Comparison of ENCODE assay signal across 32 mouse cellular contexts in the genomic region with DNA sequence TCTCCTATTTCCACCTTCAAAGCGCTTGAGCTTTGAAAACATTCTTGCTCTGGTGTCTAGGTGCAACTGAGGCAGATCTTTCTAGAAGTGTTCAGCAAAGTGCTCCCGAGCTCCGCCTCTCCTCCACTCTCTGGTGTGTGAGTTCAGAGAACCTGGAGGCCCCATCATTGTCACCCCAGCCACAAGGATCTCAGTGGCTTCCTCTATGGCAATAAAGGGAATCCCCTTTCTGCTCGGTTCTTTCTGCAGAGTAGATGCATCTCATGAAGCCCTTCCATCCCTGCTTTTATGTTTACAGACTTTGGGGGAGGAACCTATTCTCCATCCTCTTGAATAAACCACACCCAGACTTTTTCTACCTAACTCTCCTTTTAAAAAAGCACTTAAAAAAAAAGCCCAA.
DNase-seq lines count a peak whose midpoint lies in the region; ATAC-seq and TF ChIP-seq lines count a peak whose summit lies in the region.
"Had no signal": no experiment of that assay in that cellular context is flagged by ENCODE, and none has a peak within 500 bp of the region (broad histone marks: within the 10 kb centered on the region; RNA-seq: fewer than 3 reads in every experiment).

No protein-coding gene starts in this region.

- H3K36me3 ChIP-seq in CH12.LX (replicated peaks in 1 of 2; ENCODE audit: control insufficient read depth in 1 of 2, insufficient read depth in 1 of 2, low read length in 1 of 2), result no peaks in the 10 kb centered on the region
- no peaks in the 10 kb centered on the region for H3K36me3 ChIP-seq in midbrain, embryonic 14.5 days (ENCODE audit: control insufficient read depth, insufficient read depth, low read length)
- no peaks in the 10 kb centered on the region for H3K36me3 ChIP-seq in midbrain, embryonic 11.5 days (ENCODE audit: control insufficient read depth, insufficient read depth, low read length)
- H3K36me3 ChIP-seq: embryonic facial prominence, embryonic 13.5 days; forebrain, embryonic 10.5 days; heart, embryonic 13.5 days; hindbrain, embryonic 10.5 days; hindbrain, embryonic 15.5 days; intestine, embryonic 15.5 days; limb, embryonic 12.5 days; liver, embryonic 15.5 days; midbrain, embryonic 12.5 days; neural tube, embryonic 15.5 days; stomach, embryonic 15.5 days had no signal

- H3K4me2 ChIP-seq in CH12.LX (ENCODE audit: insufficient read depth, low read depth, poor library complexity, severe bottlenecking), result no peak overlapping the region
- no peak overlapping the region for H3K4me2 ChIP-seq in midbrain, embryonic 14.5 days (ENCODE audit: low read length)
- no peak overlapping the region for H3K4me2 ChIP-seq in midbrain, embryonic 11.5 days
- H3K4me2 ChIP-seq: embryonic facial prominence, embryonic 13.5 days; heart, embryonic 13.5 days; hindbrain, embryonic 15.5 days; intestine, embryonic 15.5 days; limb, embryonic 12.5 days; liver, embryonic 15.5 days; lung, embryonic 14.5 days; midbrain, embryonic 12.5 days; neural tube, embryonic 15.5 days; stomach, embryonic 15.5 days had no signal

- DNase-seq in CD4-positive, CD25-positive, alpha-beta regulatory T cell, adult 2 months (ENCODE audit: low read depth, low spot score), result peak; percentile 76
- peak; percentile 3 for DNase-seq in CH12.LX (ENCODE audit: extremely low read depth)
- DNase-seq in thymus, postnatal 25 days, result peak; percentile 17
- DNase-seq in midbrain, embryonic 14.5 days, result no peak
- no peak for DNase-seq in midbrain, embryonic 11.5 days (ENCODE audit: low spot score, missing footprints)
- no peak for DNase-seq in heart, postnatal 10 days
- DNase-seq: adrenal gland, adult 8-10 months; B cell, adult 2 months; cerebellum, adult 2 months; cerebellum, postnatal 25 days; gastrocnemius, adult 2 months; heart, postnatal 14 days; kidney, adult 8-10 months; kidney, postnatal 4 days; lung, embryonic 14.5 days; lung, postnatal 36 days; retina, postnatal 1 day; right cerebral cortex, postnatal 14 days had no signal

- no peak for TF ChIP-seq CTCF in CH12.LX (conservative IDR thresholded peaks at IDR 0.05 in 1 of 2, IDR thresholded peaks at IDR 0.05 in 1 of 2; ENCODE audit: low read depth in 2 of 2, low read length in 2 of 2)

- H3K9ac ChIP-seq in CH12.LX (ENCODE audit: insufficient read depth, low read depth), result no peak overlapping the region
- no peak overlapping the region for H3K9ac ChIP-seq in midbrain, embryonic 14.5 days (replicated peaks; ENCODE audit: low read length)
- no peak overlapping the region for H3K9ac ChIP-seq in midbrain, embryonic 11.5 days (ENCODE audit: low read length)
- H3K9ac ChIP-seq: embryonic facial prominence, embryonic 13.5 days; heart, embryonic 13.5 days; hindbrain, embryonic 15.5 days; intestine, embryonic 15.5 days; limb, embryonic 12.5 days; liver, embryonic 15.5 days; lung, embryonic 14.5 days; midbrain, embryonic 12.5 days; neural tube, embryonic 15.5 days; stomach, embryonic 15.5 days had no signal

- H3K79me2 ChIP-seq in CH12.LX (replicated peaks; ENCODE audit: control insufficient read depth, extremely low read depth, insufficient read depth, poor library complexity, severe bottlenecking), result no peaks in the 10 kb centered on the region

- H3K9me3 ChIP-seq in CH12.LX (replicated peaks; ENCODE audit: low read length), result no peaks in the 10 kb centered on the region
- H3K9me3 ChIP-seq in midbrain, embryonic 14.5 days (ENCODE audit: control insufficient read depth, low read length), result no peaks in the 10 kb centered on the region
- no peaks in the 10 kb centered on the region for H3K9me3 ChIP-seq in midbrain, embryonic 11.5 days (ENCODE audit: control insufficient read depth, low read length)
- H3K9me3 ChIP-seq: embryonic facial prominence, embryonic 13.5 days; forebrain, embryonic 10.5 days; heart, embryonic 13.5 days; hindbrain, embryonic 10.5 days; hindbrain, embryonic 15.5 days; intestine, embryonic 15.5 days; limb, embryonic 12.5 days; liver, embryonic 15.5 days; midbrain, embryonic 12.5 days; neural tube, embryonic 15.5 days; stomach, embryonic 15.5 days had no signal

- no peak for TF ChIP-seq RAD21 in CH12.LX (IDR thresholded peaks at IDR 0.05; ENCODE audit: low read depth, low read length)

- dilution Hi-C loops in CH12.LX (cut with MboI; ENCODE audit: extremely low pct_ligation_motif_present, extremely low pct_unique_long_range_greater_than_20kb, low sequenced_read_pairs), result no loop called here

- no peak for TF ChIP-seq POLR2A in CH12.LX (IDR thresholded peaks at IDR 0.05; ENCODE audit: low read depth, low read length)

- H3K4me1 ChIP-seq in CH12.LX (ENCODE audit: control insufficient read depth in 1 of 2, insufficient read depth in 2 of 2), result peaks cover 0 to 5% of the 10 kb centered on the region in 2 experiments; a peak in 2 of 4 replicates
- H3K4me1 ChIP-seq in midbrain, embryonic 14.5 days (ENCODE audit: control insufficient read depth, insufficient read depth, low read length), result no peaks in the 10 kb centered on the region
- H3K4me1 ChIP-seq in midbrain, embryonic 11.5 days (ENCODE audit: control insufficient read depth, insufficient read depth, low read length), result no peaks in the 10 kb centered on the region
- H3K4me1 ChIP-seq: hindbrain, embryonic 15.5 days; liver, embryonic 15.5 days; neural tube, embryonic 15.5 days had no signal

- H3K27ac ChIP-seq in CH12.LX (ENCODE audit: insufficient read depth, low read depth), result no peak overlapping the region
- H3K27ac ChIP-seq in midbrain, embryonic 14.5 days (replicated peaks; ENCODE audit: low read depth, low read length), result no peak overlapping the region
- no peak overlapping the region for H3K27ac ChIP-seq in midbrain, embryonic 11.5 days (ENCODE audit: low read depth, low read length)
- H3K27ac ChIP-seq: embryonic facial prominence, embryonic 13.5 days; forebrain, embryonic 10.5 days; gastrocnemius, adult 2 months; heart, embryonic 13.5 days; hindbrain, embryonic 10.5 days; hindbrain, embryonic 15.5 days; intestine, embryonic 15.5 days; kidney, postnatal 0 days; limb, embryonic 12.5 days; liver, embryonic 15.5 days; midbrain, embryonic 12.5 days; neural tube, embryonic 15.5 days; stomach, embryonic 15.5 days had no signal

- no peak overlapping the region for H3K4me3 ChIP-seq in CH12.LX (replicated peaks in 1 of 3; ENCODE audit: low read depth in 2 of 3, low read length in 2 of 3, poor library complexity in 1 of 3)
- no peak overlapping the region for H3K4me3 ChIP-seq in midbrain, embryonic 14.5 days (replicated peaks; ENCODE audit: low read depth, low read length)
- no peak overlapping the region for H3K4me3 ChIP-seq in midbrain, embryonic 11.5 days (ENCODE audit: low read depth, low read length)
- H3K4me3 ChIP-seq: embryonic facial prominence, embryonic 13.5 days; forebrain, embryonic 10.5 days; gastrocnemius, adult 2 months; heart, embryonic 13.5 days; hindbrain, embryonic 10.5 days; hindbrain, embryonic 15.5 days; intestine, embryonic 15.5 days; limb, embryonic 12.5 days; liver, embryonic 15.5 days; midbrain, embryonic 12.5 days; neural tube, embryonic 15.5 days; stomach, embryonic 15.5 days had no signal

- ATAC-seq in inflammation-experienced regulatory T-cells, adult 6 months, result peak; percentile 62
- ATAC-seq in midbrain, embryonic 14.5 days (ENCODE audit: low FRiP score, low TSS enrichment), result no peak
- ATAC-seq in midbrain, embryonic 11.5 days (ENCODE audit: low FRiP score), result no peak
- ATAC-seq: forebrain, embryonic 16.5 days; intestine, embryonic 15.5 days had no signal

- no peak for TF ChIP-seq EP300 in CH12.LX (IDR thresholded peaks at IDR 0.05; ENCODE audit: low read length)

- peaks cover 3% of the 10 kb centered on the region for H3K27me3 ChIP-seq in CH12.LX (replicated peaks)
- no peaks in the 10 kb centered on the region for H3K27me3 ChIP-seq in midbrain, embryonic 14.5 days (ENCODE audit: control insufficient read depth, insufficient read depth, low read length)
- H3K27me3 ChIP-seq in midbrain, embryonic 11.5 days (ENCODE audit: control insufficient read depth, insufficient read depth, low read length), result no peaks in the 10 kb centered on the region
- H3K27me3 ChIP-seq: heart, embryonic 13.5 days; hindbrain, embryonic 15.5 days; intestine, embryonic 15.5 days; limb, embryonic 12.5 days; liver, embryonic 15.5 days; midbrain, embryonic 12.5 days; neural tube, embryonic 15.5 days; stomach, embryonic 15.5 days had no signal

- intact Hi-C loops in heart, postnatal 10 days (cut with DNase I), result no loop called here

- in situ Hi-C loops in CH12.LX (cut with MboI; ENCODE audit: low pct_ligation_motif_present, low pct_unique_long_range_greater_than_20kb, low sequenced_read_pairs), result no loop called here

- 86% methylated on average over 4 of the region's 4 CpGs for WGBS in midbrain, embryonic 14.5 days
- 85% methylated on average over 4 of the region's 4 CpGs for WGBS in midbrain, embryonic 11.5 days

TF ChIP-seq in CH12.LX, 34 proteins besides CTCF, POLR2A, EP300 and RAD21:
- no peak for TF ChIP-seq KAT2A (IDR thresholded peaks at IDR 0.05; ENCODE audit: insufficient replicate concordance, low read length)
- TF ChIP-seq MAFK (IDR thresholded peaks at IDR 0.05; ENCODE audit: insufficient replicate concordance, low read length), result no peak
- TF ChIP-seq BHLHE40 (IDR thresholded peaks at IDR 0.05; ENCODE audit: low read depth, low read length), result no peak
- no peak for TF ChIP-seq ELF1 (IDR thresholded peaks at IDR 0.05; ENCODE audit: low read depth, low read length)
- no peak for TF ChIP-seq NRF1 (IDR thresholded peaks at IDR 0.05; ENCODE audit: low read depth, low read length)
- TF ChIP-seq POLR2AphosphoS2 (IDR thresholded peaks at IDR 0.05; ENCODE audit: low read depth, low read length), result no peak
- TF ChIP-seq JUN (IDR thresholded peaks at IDR 0.05; ENCODE audit: insufficient read depth, low read depth, low read length), result no peak
- TF ChIP-seq SIN3A (IDR thresholded peaks at IDR 0.05; ENCODE audit: low read length), result no peak
- TF ChIP-seq ZKSCAN1 (IDR thresholded peaks at IDR 0.05; ENCODE audit: borderline replicate concordance, low read depth, low read length), result no peak
- no peak for TF ChIP-seq MXI1 (IDR thresholded peaks at IDR 0.05; ENCODE audit: low read depth, low read length)
- TF ChIP-seq CHD2 (IDR thresholded peaks at IDR 0.05; ENCODE audit: low read length), result no peak
- TF ChIP-seq MYC (IDR thresholded peaks at IDR 0.05; ENCODE audit: low read depth, low read length), result no peak
- no peak for TF ChIP-seq CHD1 (IDR thresholded peaks at IDR 0.05; ENCODE audit: low read depth, low read length)
- no peak for TF ChIP-seq MAZ (IDR thresholded peaks at IDR 0.05; ENCODE audit: low read depth, low read length)
- no peak for TF ChIP-seq ZC3H11A (IDR thresholded peaks at IDR 0.05; ENCODE audit: low read depth, low read length)
- TF ChIP-seq GABPA (IDR thresholded peaks at IDR 0.05; ENCODE audit: insufficient replicate concordance, low read depth, low read length), result no peak

Comparison
In these comparisons a context has a peak if more than half of its experiments do, and no peak if none do; other contexts are left out.
1. DNase-seq: peak in CD4-positive, CD25-positive, alpha-beta regulatory T cell, adult 2 months (single experiment), CH12.LX (single experiment) and thymus, postnatal 25 days (single experiment); none in midbrain, embryonic 14.5 days (single experiment), midbrain, embryonic 11.5 days (single experiment) and heart, postnatal 10 days (0 of 2).